ENCODE assay signal across 8 mouse cellular contexts in genomic region chr8:84737608-84738007, GRCm38 (mm10). TPM values are rescaled to one million over a fixed set of nuclear protein-coding genes. Genes with fewer than 3 reads are reported as not detected.
DNase-seq lines count a peak whose midpoint lies in the region; ATAC-seq and TF ChIP-seq lines count a peak whose summit lies in the region.

No protein-coding gene starts in this region.

- DNase-seq in ES-E14 (ENCODE audit: low read depth, low spot score) = no peak
- peak; percentile 79 for DNase-seq in c-Kit-positive CD71-positive TER-119-positive erythroid progenitor cells, embryonic 14.5 days (ENCODE audit: low spot score)
- peak; percentile 89 for DNase-seq in forebrain, embryonic 11.5 days (ENCODE audit: low spot score)
- DNase-seq in heart, postnatal 0 days (ENCODE audit: low spot score) = peak; percentile 84
- DNase-seq in kidney, postnatal 25 days = peak; percentile 89
- peak; percentile 88 for DNase-seq in thymus, postnatal 14 days

- peak overlapping the region; percentile 30; the same call in 1 of the 2 replicates for H3K4me2 ChIP-seq in forebrain, embryonic 11.5 days (ENCODE audit: low read depth, low read length, severe bottlenecking)
- H3K4me2 ChIP-seq in heart, postnatal 0 days (ENCODE audit: low read depth, low read length) = peak overlapping the region; percentile 45
- H3K4me2 ChIP-seq in lung, embryonic 15.5 days = no peak overlapping the region

- TF ChIP-seq EP300 in heart, postnatal 0 days (IDR thresholded peaks at IDR 0.05; ENCODE audit: low read depth) = no peak

- in situ Hi-C loops in ES-E14 (cut with MboI; ENCODE audit: low sequenced_read_pairs in 2 of 2, unreplicated experiment in 2 of 2) = no loop called here

- peaks cover 65% of the 10 kb centered on the region for H3K27me3 ChIP-seq in forebrain, embryonic 11.5 days (ENCODE audit: control insufficient read depth, insufficient read depth, low read length)
- H3K27me3 ChIP-seq in heart, postnatal 0 days (ENCODE audit: control insufficient read depth, insufficient read depth, low read length) = no peaks in the 10 kb centered on the region
- no peaks in the 10 kb centered on the region for H3K27me3 ChIP-seq in lung, embryonic 15.5 days

- H3K36me3 ChIP-seq in ES-E14 (ENCODE audit: control insufficient read depth, insufficient read depth, low read length, poor library complexity, severe bottlenecking) = no peaks in the 10 kb centered on the region
- H3K36me3 ChIP-seq in forebrain, embryonic 11.5 days (ENCODE audit: control insufficient read depth, insufficient read depth, low read length) = no peaks in the 10 kb centered on the region
- H3K36me3 ChIP-seq in heart, postnatal 0 days (replicated peaks; ENCODE audit: control insufficient read depth, insufficient read depth, low read length) = no peaks in the 10 kb centered on the region
- H3K36me3 ChIP-seq in lung, embryonic 15.5 days = no peaks in the 10 kb centered on the region

- TF ChIP-seq POLR2A in olfactory bulb, adult 2 months (IDR thresholded peaks at IDR 0.05; ENCODE audit: insufficient read depth, low read depth, low read length) = no peak

- peak overlapping the region; percentile 4 to 9; a peak in 1 of 4 replicates for H3K4me3 ChIP-seq in ES-E14 (ENCODE audit: insufficient read depth in 1 of 2, low read depth in 1 of 2, low read length in 2 of 2, poor library complexity in 1 of 2, severe bottlenecking in 1 of 2)
- no peak overlapping the region for H3K4me3 ChIP-seq in forebrain, embryonic 11.5 days (ENCODE audit: low read depth, low read length)
- H3K4me3 ChIP-seq in heart, postnatal 0 days (ENCODE audit: low read depth, low read length) = 0 out of 2 replicates have a peak overlapping the region, but pooled peaks have one; percentile 2
- H3K4me3 ChIP-seq in lung, embryonic 15.5 days = no peak overlapping the region
- no peak overlapping the region for H3K4me3 ChIP-seq in olfactory bulb, adult 2 months (ENCODE audit: insufficient read depth, low read depth, low read length)

- H3K9ac ChIP-seq in ES-E14 (ENCODE audit: insufficient read depth, low read depth, low read length, poor library complexity, severe bottlenecking) = no peak overlapping the region; the same call in 1 of the 2 replicates
- H3K9ac ChIP-seq in forebrain, embryonic 11.5 days (ENCODE audit: low read length) = 0 out of 2 replicates have a peak overlapping the region, but pooled peaks have one; percentile 3
- no peak overlapping the region for H3K9ac ChIP-seq in heart, postnatal 0 days (replicated peaks; ENCODE audit: low read depth, low read length)
- H3K9ac ChIP-seq in lung, embryonic 15.5 days = peak overlapping the region; percentile 31; the same call in 1 of the 2 replicates

- peak; percentile 98 for TF ChIP-seq CTCF in heart, postnatal 0 days (IDR thresholded peaks at IDR 0.05; ENCODE audit: low read depth)
- peak; percentile 100 for TF ChIP-seq CTCF in olfactory bulb, adult 2 months (IDR thresholded peaks at IDR 0.05; ENCODE audit: insufficient read depth, low read depth, low read length)

- no peak overlapping the region for H3K27ac ChIP-seq in ES-E14 (ENCODE audit: insufficient read depth, low read depth, low read length, poor library complexity, severe bottlenecking)
- no peak overlapping the region for H3K27ac ChIP-seq in forebrain, embryonic 11.5 days (ENCODE audit: low read depth, low read length)
- H3K27ac ChIP-seq in heart, postnatal 0 days (ENCODE audit: low read depth) = no peak overlapping the region
- H3K27ac ChIP-seq in lung, embryonic 15.5 days = no peak overlapping the region
- peak overlapping the region; percentile 1; the same call in 1 of the 2 replicates for H3K27ac ChIP-seq in olfactory bulb, adult 2 months (ENCODE audit: insufficient read depth, low read depth, low read length)

- under 1% methylated on average over 16 of the region's 16 CpGs for WGBS in forebrain, embryonic 11.5 days
- WGBS in heart, postnatal 0 days = 5% methylated on average over 16 of the region's 16 CpGs
- WGBS in lung, embryonic 15.5 days = 7% methylated on average over 16 of the region's 16 CpGs
- 7% methylated on average over 16 of the region's 16 CpGs for WGBS in olfactory bulb, adult 2 months

- H3K4me1 ChIP-seq in ES-E14 (ENCODE audit: control insufficient read depth in 2 of 2, insufficient read depth in 2 of 2, low read length in 2 of 2, poor library complexity in 1 of 2) = peaks cover 0 to 4% of the 10 kb centered on the region in 2 experiments; a peak in 1 of 4 replicates
- peaks cover 40% of the 10 kb centered on the region for H3K4me1 ChIP-seq in forebrain, embryonic 11.5 days (replicated peaks; ENCODE audit: control insufficient read depth, insufficient read depth, low read length)
- H3K4me1 ChIP-seq in heart, postnatal 0 days (ENCODE audit: control insufficient read depth, insufficient read depth) = peaks cover 66% of the 10 kb centered on the region
- H3K4me1 ChIP-seq in lung, embryonic 15.5 days = peaks cover 79% of the 10 kb centered on the region
- peaks cover 53% of the 10 kb centered on the region for H3K4me1 ChIP-seq in olfactory bulb, adult 2 months (ENCODE audit: control insufficient read depth, insufficient read depth, low read length)

- peak; percentile 60 for ATAC-seq in forebrain, embryonic 11.5 days (replicated peaks; ENCODE audit: low FRiP score)
- peak; percentile 57; the same call in 1 of the 2 replicates for ATAC-seq in heart, postnatal 0 days (ENCODE audit: insufficient read depth, low read depth)
- no peak for ATAC-seq in lung, embryonic 15.5 days (ENCODE audit: borderline replicate concordance, extremely low read depth, low FRiP score, low TSS enrichment)

- no peaks in the 10 kb centered on the region for H3K9me3 ChIP-seq in ES-E14 (ENCODE audit: control insufficient read depth, insufficient read depth, low read depth, low read length)
- no peaks in the 10 kb centered on the region for H3K9me3 ChIP-seq in forebrain, embryonic 11.5 days (ENCODE audit: control insufficient read depth, low read length)
- H3K9me3 ChIP-seq in heart, postnatal 0 days (replicated peaks; ENCODE audit: control insufficient read depth, low read length) = no peaks in the 10 kb centered on the region
- H3K9me3 ChIP-seq in lung, embryonic 15.5 days = no peaks in the 10 kb centered on the region

TF ChIP-seq in ES-E14, 5 proteins besides CTCF, POLR2A, EP300 and RAD21:
- no peak for TF ChIP-seq ZC3H11A (IDR thresholded peaks at IDR 0.05; ENCODE audit: borderline replicate concordance, low read depth, low read length)
- TF ChIP-seq HCFC1 (IDR thresholded peaks at IDR 0.05; ENCODE audit: borderline replicate concordance, insufficient read depth, low read length) = no peak
- TF ChIP-seq ZNF384 (IDR thresholded peaks at IDR 0.05; ENCODE audit: low read depth, low read length) = no peak
- no peak for TF ChIP-seq CHD2 (IDR thresholded peaks at IDR 0.05; ENCODE audit: low read depth, low read length)
- no peak for TF ChIP-seq MAFK (IDR thresholded peaks at IDR 0.05; ENCODE audit: insufficient read depth, low read depth, low read length)

RNA-seq across cellular contexts. Expression of gene G430095P16Rik, which starts 14.8 kb away (rescaled TPM):
- 1.5 and 2.1 TPM in 2 replicates for total RNA-seq in ES-E14 (2012; rRNA removed)
- polyA plus RNA-seq in forebrain, embryonic 11.5 days (2014; fragmentation: Nextera tagmentation; extraction: Ambion mirVana) = 3.0 and 3.1 TPM in 2 replicates
- 1.0 TPM in 1 of 2 replicates, not detected in the other for total RNA-seq in heart, postnatal 0 days (2014; rRNA removed; ENCODE audit: low replicate concordance)
- 3.0 and 3.1 TPM in 2 replicates for polyA plus RNA-seq in heart, postnatal 0 days (2015; fragmentation: Nextera tagmentation; extraction: Ambion mirVana)
- 3.4 and 4.4 TPM in 2 replicates for polyA plus RNA-seq in lung, embryonic 15.5 days (2015; fragmentation: Nextera tagmentation; extraction: Ambion mirVana)
- not detected in 2 replicates for polyA plus RNA-seq in olfactory bulb, adult 2 months (2012; ENCODE audit: insufficient read depth, insufficient read length, low replicate concordance, missing spikeins)

RNA-seq across cellular contexts. Expression of gene Lyl1, which starts 36.4 kb away (rescaled TPM):
- 0.49 and 0.74 TPM in 2 replicates for total RNA-seq in ES-E14 (2012; rRNA removed)
- polyA plus RNA-seq in forebrain, embryonic 11.5 days (2014; fragmentation: Nextera tagmentation; extraction: Ambion mirVana) = 5.0 and 5.7 TPM in 2 replicates
- total RNA-seq in heart, postnatal 0 days (2014; rRNA removed; ENCODE audit: low replicate concordance) = 4.4 and 4.8 TPM in 2 replicates
- polyA plus RNA-seq in heart, postnatal 0 days (2015; fragmentation: Nextera tagmentation; extraction: Ambion mirVana) = 8.7 and 9.8 TPM in 2 replicates
- polyA plus RNA-seq in lung, embryonic 15.5 days (2015; fragmentation: Nextera tagmentation; extraction: Ambion mirVana) = 11.9 and 12.1 TPM in 2 replicates
- polyA plus RNA-seq in olfactory bulb, adult 2 months (2012; ENCODE audit: insufficient read depth, insufficient read length, low replicate concordance, missing spikeins) = not detected in 2 replicates

RNA-seq across cellular contexts. Expression of gene Nacc1, which starts 49.9 kb away (rescaled TPM):
- 75.4 and 85.5 TPM in 2 replicates for total RNA-seq in ES-E14 (2012; rRNA removed)
- polyA plus RNA-seq in forebrain, embryonic 11.5 days (2014; fragmentation: Nextera tagmentation; extraction: Ambion mirVana) = 34.6 and 37.7 TPM in 2 replicates
- total RNA-seq in heart, postnatal 0 days (2014; rRNA removed; ENCODE audit: low replicate concordance) = 68.0 and 83.6 TPM in 2 replicates
- 6.2 and 6.9 TPM in 2 replicates for polyA plus RNA-seq in heart, postnatal 0 days (2015; fragmentation: Nextera tagmentation; extraction: Ambion mirVana)
- 20.2 and 21.6 TPM in 2 replicates for polyA plus RNA-seq in lung, embryonic 15.5 days (2015; fragmentation: Nextera tagmentation; extraction: Ambion mirVana)
- polyA plus RNA-seq in olfactory bulb, adult 2 months (2012; ENCODE audit: insufficient read depth, insufficient read length, low replicate concordance, missing spikeins) = not detected in 2 replicates

RNA-seq across cellular contexts. Expression of gene Trmt1, which starts 51.5 kb away (rescaled TPM):
- 260 and 334 TPM in 2 replicates for total RNA-seq in ES-E14 (2012; rRNA removed)
- 52.7 and 72.3 TPM in 2 replicates for polyA plus RNA-seq in forebrain, embryonic 11.5 days (2014; fragmentation: Nextera tagmentation; extraction: Ambion mirVana)
- total RNA-seq in heart, postnatal 0 days (2014; rRNA removed; ENCODE audit: low replicate concordance) = 98.3 and 116 TPM in 2 replicates
- 28.4 and 29.5 TPM in 2 replicates for polyA plus RNA-seq in heart, postnatal 0 days (2015; fragmentation: Nextera tagmentation; extraction: Ambion mirVana)
- 57.5 and 58.4 TPM in 2 replicates for polyA plus RNA-seq in lung, embryonic 15.5 days (2015; fragmentation: Nextera tagmentation; extraction: Ambion mirVana)
- polyA plus RNA-seq in olfactory bulb, adult 2 months (2012; ENCODE audit: insufficient read depth, insufficient read length, low replicate concordance, missing spikeins) = not detected in 2 replicates

Comparison
In these comparisons a context has a peak if more than half of its experiments do, and no peak if none do; other contexts are left out.
1. H3K4me3 ChIP-seq: peak in ES-E14 (2 of 2) and heart, postnatal 0 days (single experiment); none in forebrain, embryonic 11.5 days (single experiment), lung, embryonic 15.5 days (single experiment) and olfactory bulb, adult 2 months (single experiment).
2. H3K9ac ChIP-seq: peak in forebrain, embryonic 11.5 days (single experiment) and lung, embryonic 15.5 days (single experiment); none in ES-E14 (single experiment) and heart, postnatal 0 days (single experiment).